Mouse (Mus musculus): ENCODE measurements around the gene Ybx3. TPM values are rescaled to one million over a fixed set of nuclear protein-coding genes. Genes with fewer than 3 reads are reported as not detected.

Ybx3 gene
- 74.0 to 86.5 TPM (median 77.6 TPM) in 4 replicates for total RNA-seq (2023)

GRCm38 (mm10) chr6:131388040-131389021 is at the start of gene Ybx3:
Ybx3 (minus strand) TSS chr6:131388476.

GRCm38 (mm10) chr6:131353352-131353919 is 34.8 kb downstream of the Ybx3 start, which contains the start of gene Styk1:
Styk1 (minus strand) TSS chr6:131353597.

Other genes starting within 250 kb of the Ybx3 start
- gene Klra2, start 141.1 kb downstream of the Ybx3 start, total RNA-seq (2023): 0.33 to 0.69 TPM (median 0.55 TPM) in 3 of 4 replicates, not detected in the other
- gene Magohb, start 95.2 kb downstream of the Ybx3 start, total RNA-seq (2023): 15.0 to 18.2 TPM (median 17.5 TPM) in 4 replicates
- gene Styk1, start 34.9 kb downstream of the Ybx3 start, total RNA-seq (2023): 0.30 to 0.81 TPM in 2 of 4 replicates, not detected in the others
- not detected in 4 replicates for gene 5430401F13Rik, start 97.9 kb upstream of the Ybx3 start, total RNA-seq (2023)
- not detected in 4 replicates for gene Gm6619, start 97.9 kb upstream of the Ybx3 start, total RNA-seq (2023)
- gene Tas2r130, start 242.4 kb upstream of the Ybx3 start, total RNA-seq (2023): not detected in 4 replicates

Measured in B cell, adult 62 days (primary cell).